Mouse (Mus musculus) left cerebral cortex, adult 18-20 months (tissue): ENCODE measurements around the gene Dnaic1. TPM values are rescaled to one million over a fixed set of nuclear protein-coding genes. Genes with fewer than 3 reads are reported as not detected.

Experiments used
- DNase-seq, 2 experiments: peaks; one replicate each; pipeline ENCODE4 v3.0.0; 2021 to 2022; ENCODE audit warnings: low spot score in 2 of 2, mixed read lengths in 1 of 2
- total RNA-seq, 2 experiments: library from RNA; stranded (reverse); gene quantifications; 2 replicates each; pipeline ENCODE4 v1.2.3; 2021

Gene Dnaic1
- total RNA-seq, 2 experiments from 2014 or later: 6.6 to 9.1 TPM

GRCm38 (mm10) chr4:41634631-41635030, 65.1 kb downstream of the Dnaic1 start:
- DNase-seq: no peak

GRCm38 (mm10) chr4:41635224-41635623, 65.6 kb downstream of the Dnaic1 start:
- no peak for DNase-seq

- DNase-seq: no peak
These were observed 66.3 kb downstream of the Dnaic1 start for GRCm38 (mm10) chr4:41635906-41636305.

- DNase-seq: no peak
These were observed 66.8 kb downstream of the Dnaic1 start for GRCm38 (mm10) chr4:41636366-41636765.

GRCm38 (mm10) chr4:41636882-41637635, 67.5 kb downstream of the Dnaic1 start:
- DNase-seq: no peak

- no peak for DNase-seq
These were observed 68.7 kb downstream of the Dnaic1 start for GRCm38 (mm10) chr4:41638186-41638731.

GRCm38 (mm10) chr4:41638828-41639213, 69.2 kb downstream of the Dnaic1 start:
- peak in 1 of 2 experiments; percentile 21 for DNase-seq

- peak; percentile 12 to 25 for DNase-seq
These were observed 69.8 kb downstream of the Dnaic1 start for GRCm38 (mm10) chr4:41639214-41639841.

- peak; percentile 97 for DNase-seq
These were observed 70.4 kb downstream of the Dnaic1 start, which contains the start of gene Enho for GRCm38 (mm10) chr4:41639913-41640507. TSS of gene Enho (minus strand) at chr4:41640324.

- DNase-seq: no peak
These were observed 71.7 kb downstream of the Dnaic1 start for GRCm38 (mm10) chr4:41641199-41641822.

- peak in 1 of 2 experiments; percentile 20 for DNase-seq
These were observed 75.9 kb downstream of the Dnaic1 start for GRCm38 (mm10) chr4:41645488-41645887.

- DNase-seq: no peak
These were observed 78.6 kb downstream of the Dnaic1 start for GRCm38 (mm10) chr4:41648157-41648556.

GRCm38 (mm10) chr4:41648627-41649026, 79.1 kb downstream of the Dnaic1 start:
- no peak for DNase-seq

GRCm38 (mm10) chr4:41653296-41653695, 83.7 kb downstream of the Dnaic1 start:
- DNase-seq: peak; percentile 70 to 83

- no peak for DNase-seq
These were observed 84.2 kb downstream of the Dnaic1 start for GRCm38 (mm10) chr4:41653730-41654129.

- DNase-seq: peak; percentile 53 to 56
These were observed 84.6 kb downstream of the Dnaic1 start for GRCm38 (mm10) chr4:41654217-41654616.

GRCm38 (mm10) chr4:41655525-41655924, 86.0 kb downstream of the Dnaic1 start:
- no peak for DNase-seq

GRCm38 (mm10) chr4:41658566-41659384, 89.2 kb downstream of the Dnaic1 start:
- no peak for DNase-seq

- no peak for DNase-seq
These were observed 90.0 kb downstream of the Dnaic1 start for GRCm38 (mm10) chr4:41659556-41659955.

GRCm38 (mm10) chr4:41660851-41661430, 91.4 kb downstream of the Dnaic1 start:
- no peak for DNase-seq
